Mouse (Mus musculus) C2C12 (cell line): ENCODE measurements around the gene Kif24.

ENCODE experiments used
- CEBPB ChIP-seq: IDR thresholded peaks from one replicate; pipeline ENCODE4 v1.6.1; 2011; ENCODE audit warnings: low read depth, mild to moderate bottlenecking, control low read depth, moderate library complexity
- CTCF ChIP-seq: IDR thresholded peaks from one replicate; pipeline ENCODE4 v1.5.1; 2011; ENCODE audit not compliant: control insufficient read depth, insufficient read depth, insufficient read length
- MYOD1 ChIP-seq: IDR thresholded peaks from one replicate; pipeline ENCODE4 v1.6.1; 2011; ENCODE audit warnings: low read depth; ENCODE audit not compliant: control insufficient read depth, insufficient read length
- MYOG ChIP-seq: IDR thresholded peaks from one replicate; pipeline ENCODE4 v1.6.1; 2011; ENCODE audit not compliant: control insufficient read depth, insufficient read length; ENCODE audit errors: extremely low read depth

DNA sequence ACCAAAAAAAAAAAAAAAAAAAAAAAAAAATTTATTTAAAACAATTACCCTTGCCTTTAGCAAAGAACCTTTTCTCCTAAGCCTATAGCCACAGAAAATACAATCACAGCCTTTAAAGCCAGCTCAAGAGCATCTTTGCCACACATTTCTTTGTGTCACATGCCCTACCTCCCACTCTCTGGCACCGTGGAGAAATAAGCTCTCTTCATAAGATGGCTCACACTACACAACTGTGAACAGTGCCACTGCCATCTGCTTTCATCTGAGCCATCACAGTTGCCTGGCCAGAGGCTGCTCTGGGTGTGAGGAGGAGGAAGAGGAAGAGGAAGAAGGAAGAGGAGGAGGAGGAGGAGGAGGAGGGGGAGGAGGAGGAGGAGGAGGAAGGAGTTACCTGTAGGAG, 55.3 kb downstream of the Kif24 start:
- TF ChIP-seq CTCF (no peak), MYOD1 (no peak), CEBPB (no peak), MYOG (no peak)
